Comparison of ENCODE assay signal across 24 mouse cellular contexts in the genomic region with DNA sequence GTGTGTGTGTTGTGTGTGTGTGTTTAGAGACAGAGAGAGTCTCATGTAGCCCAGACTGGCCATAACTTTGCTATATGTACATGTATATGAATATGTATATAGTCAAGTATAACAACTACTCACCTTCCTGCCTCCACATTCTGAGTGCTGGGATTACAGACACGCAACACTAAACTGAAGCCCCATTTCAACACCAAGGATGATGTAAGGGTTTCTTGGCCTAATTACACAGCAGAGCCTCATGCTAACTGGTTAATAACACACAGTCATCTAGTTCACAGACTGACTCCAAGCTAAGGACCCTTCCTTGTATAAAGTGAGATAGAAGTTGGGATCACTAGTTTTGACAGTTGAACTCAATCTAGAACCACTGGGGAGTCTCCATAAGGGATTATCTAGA.
"Had no signal": no experiment of that assay in that cellular context is flagged by ENCODE, and none has a peak within 500 bp of the region (broad histone marks: within the 10 kb centered on the region; RNA-seq: fewer than 3 reads in every experiment).

No protein-coding gene starts in this region.

- H3K27ac ChIP-seq: heart, embryonic 13.5 days; heart, embryonic 15.5 days; hindbrain, embryonic 13.5 days; hindbrain, embryonic 15.5 days; hindbrain, postnatal 0 days; layer of hippocampus, adult 2 months; left cerebral cortex, adult 2 months; limb, embryonic 13.5 days; limb, embryonic 15.5 days; liver, embryonic 13.5 days; liver, embryonic 15.5 days had no signal

- ATAC-seq: hindbrain, postnatal 0 days; intestine, embryonic 16.5 days had no signal

- H3K9me3 ChIP-seq: heart, embryonic 13.5 days; heart, embryonic 15.5 days; hindbrain, embryonic 13.5 days; hindbrain, embryonic 15.5 days; limb, embryonic 13.5 days; limb, embryonic 15.5 days; liver, embryonic 13.5 days; liver, embryonic 15.5 days had no signal

- DNase-seq: gastrocnemius, postnatal 10 days; gastrocnemius, postnatal 25 days; heart, adult 18-20 months; heart, postnatal 14 days; heart, postnatal 36 days; kidney, adult 11 months; kidney, adult 2 months; kidney, adult 9 months; kidney, postnatal 10 days; kidney, postnatal 25 days; kidney, postnatal 4 days; liver, embryonic 13.5 days had no signal

- H3K27me3 ChIP-seq: heart, embryonic 13.5 days; heart, embryonic 15.5 days; hindbrain, embryonic 13.5 days; hindbrain, embryonic 15.5 days; limb, embryonic 13.5 days; limb, embryonic 15.5 days; liver, embryonic 13.5 days; liver, embryonic 15.5 days had no signal

- H3K4me2 ChIP-seq: heart, embryonic 11.5 days; heart, embryonic 13.5 days; heart, embryonic 15.5 days; hindbrain, embryonic 13.5 days; hindbrain, embryonic 15.5 days; limb, embryonic 13.5 days; limb, embryonic 15.5 days; liver, embryonic 13.5 days; liver, embryonic 15.5 days had no signal

- H3K9ac ChIP-seq: heart, embryonic 13.5 days; heart, embryonic 15.5 days; hindbrain, embryonic 13.5 days; hindbrain, embryonic 15.5 days; limb, embryonic 13.5 days; limb, embryonic 15.5 days; liver, embryonic 13.5 days; liver, embryonic 15.5 days had no signal

- H3K4me3 ChIP-seq: heart, embryonic 13.5 days; heart, embryonic 15.5 days; hindbrain, embryonic 13.5 days; hindbrain, embryonic 15.5 days; layer of hippocampus, adult 2 months; left cerebral cortex, adult 2 months; limb, embryonic 13.5 days; limb, embryonic 15.5 days; liver, embryonic 13.5 days; liver, embryonic 15.5 days had no signal

- H3K36me3 ChIP-seq: heart, embryonic 15.5 days; hindbrain, embryonic 13.5 days; hindbrain, embryonic 15.5 days; limb, embryonic 15.5 days; liver, embryonic 13.5 days; liver, embryonic 15.5 days had no signal
